Mouse (Mus musculus) brain, embryonic 14.5 days (tissue): ENCODE measurements around the gene Zcwpw1.

Experiments
- CTCF ChIP-seq: fragments of 200-500 bp; IDR thresholded peaks from 2 replicates; pipeline ENCODE4 v1.5.1; 2012; ENCODE audit warnings: inconsistent platforms, mild to moderate bottlenecking, moderate library complexity, borderline replicate concordance; ENCODE audit not compliant: insufficient read depth, insufficient read length; ENCODE audit errors: extremely low read depth
- POLR2A ChIP-seq: fragments of 200-500 bp; IDR thresholded peaks from 2 replicates; pipeline ENCODE4 v1.6.1; 2012; ENCODE audit warnings: mild to moderate bottlenecking, inconsistent platforms, borderline replicate concordance; ENCODE audit not compliant: poor library complexity, insufficient read depth, insufficient read length, severe bottlenecking; ENCODE audit errors: extremely low read depth

- TF ChIP-seq POLR2A (no peak), CTCF (no peak)
Measured at GRCm38 (mm10) chr5:137742836-137743235, 44.8 kb upstream of the Zcwpw1 start.
